Mouse (Mus musculus) midbrain, embryonic 16.5 days (tissue): Measurements from ENCODE around the gene Ifna2. TPM values are rescaled to one million over a fixed set of nuclear protein-coding genes. Genes with fewer than 3 reads are reported as not detected.

Experiments used
- ATAC-seq: fragments of 200-750 bp; cut with Nextera tagmentation; 2 replicates; pipeline ENCODE4 v1.8.0; 2017; ENCODE audit warnings: moderate TSS enrichment
- H3K27ac ChIP-seq: fragments of 300-500 bp; sonication (generic); 2 replicates; pipeline ENCODE4 v1.5.1; 2014; ENCODE audit warnings: mild to moderate bottlenecking, low read length, mixed read lengths
- H3K27me3 ChIP-seq: fragments of 300-500 bp; sonication (generic); 2 replicates; pipeline ENCODE4 v1.6.1; 2014; ENCODE audit warnings: low read depth, low read length, mixed read lengths; ENCODE audit not compliant: control insufficient read depth, insufficient read depth
- H3K36me3 ChIP-seq: fragments of 300-500 bp; sonication (generic); 2 replicates; pipeline ENCODE4 v1.6.1; 2014; ENCODE audit warnings: mild to moderate bottlenecking, low read length, moderate library complexity, mixed read lengths; ENCODE audit not compliant: control insufficient read depth, insufficient read depth
- H3K4me1 ChIP-seq: fragments of 300-500 bp; sonication (generic); 2 replicates; pipeline ENCODE4 v1.6.1; 2014; ENCODE audit warnings: mild to moderate bottlenecking, low read length, mixed read lengths; ENCODE audit not compliant: control insufficient read depth, insufficient read depth
- H3K4me2 ChIP-seq: fragments of 300-500 bp; sonication (generic); 2 replicates; pipeline ENCODE4 v1.6.1; 2014; ENCODE audit warnings: mild to moderate bottlenecking, low read length, mixed read lengths
- H3K4me3 ChIP-seq: fragments of 300-500 bp; sonication (generic); 2 replicates; pipeline ENCODE4 v1.5.1; 2014; ENCODE audit warnings: low read depth, mild to moderate bottlenecking, low read length, moderate library complexity, mixed read lengths
- H3K9ac ChIP-seq: fragments of 300-500 bp; sonication (generic); 2 replicates; pipeline ENCODE4 v1.6.1; 2014; ENCODE audit warnings: low read depth, low read length, mixed read lengths
- H3K9me3 ChIP-seq: fragments of 300-500 bp; sonication (generic); replicated peaks from 2 replicates; pipeline ENCODE4 v1.6.1; 2014; ENCODE audit warnings: mild to moderate bottlenecking, low read length, mixed read lengths; ENCODE audit not compliant: control insufficient read depth, poor library complexity, severe bottlenecking
- WGBS: fragments of 180-500 bp; shearing (Covaris S2); extraction: QIAGEN DNeasy Blood & Tissue Kit; methylation state at CpG from one replicate; pipeline ENCODE4 v1.1.7; 2014; 5-methylcytosine and 5-hydroxymethylcytosine counted together
- polyA plus RNA-seq: library from polyadenylated mRNA; unstranded; fragments of >200 nt; fragmentation: Nextera tagmentation; extraction: Ambion mirVana; gene quantifications from 2 replicates; pipeline ENCODE4 v1.2.1, GENCODE M21; 2015

Gene Ifna2
- polyA plus RNA-seq, 1 experiment from 2014 or later: not detected

DNA sequence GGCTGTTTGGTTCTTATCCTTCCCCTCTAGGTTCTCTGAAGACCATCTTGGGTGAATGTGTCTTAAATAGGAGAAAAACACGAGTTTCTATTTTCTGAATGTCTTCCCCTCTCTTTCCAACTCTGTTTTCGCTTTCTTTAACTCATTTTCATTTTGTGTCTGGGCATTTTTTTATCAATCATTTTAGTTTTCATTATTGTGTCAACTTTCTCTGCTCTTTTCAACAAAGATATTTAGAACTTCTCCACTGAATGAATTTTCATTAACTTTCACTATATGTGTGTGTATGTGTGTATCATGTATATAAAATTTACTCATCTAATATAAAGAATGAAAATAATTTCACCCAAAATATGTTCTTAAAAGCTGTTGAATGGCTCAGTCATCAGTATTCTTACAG is 7.5 kb upstream of the Ifna2 start, which contains the start of gene Ifnab:
Ifnab (minus strand) TSS at position 101 of the 400 bp plus-strand sequence.
- H3K9me3 ChIP-seq: no peaks in the 10 kb centered on the region
- no peaks in the 10 kb centered on the region for H3K27me3 ChIP-seq
- 56% methylated on average over 2 of the region's 2 CpGs for WGBS
- H3K4me2 ChIP-seq: no peak within 1 kb of the TSS
- H3K4me1 ChIP-seq: no peaks in the 10 kb centered on the region
- no peak within 1 kb of the TSS for H3K4me3 ChIP-seq
- H3K36me3 ChIP-seq: no peaks in the 10 kb centered on the region
- no peak within 1 kb of the TSS for H3K9ac ChIP-seq
- H3K27ac ChIP-seq: no peak within 1 kb of the TSS
- no peak for ATAC-seq

DNA sequence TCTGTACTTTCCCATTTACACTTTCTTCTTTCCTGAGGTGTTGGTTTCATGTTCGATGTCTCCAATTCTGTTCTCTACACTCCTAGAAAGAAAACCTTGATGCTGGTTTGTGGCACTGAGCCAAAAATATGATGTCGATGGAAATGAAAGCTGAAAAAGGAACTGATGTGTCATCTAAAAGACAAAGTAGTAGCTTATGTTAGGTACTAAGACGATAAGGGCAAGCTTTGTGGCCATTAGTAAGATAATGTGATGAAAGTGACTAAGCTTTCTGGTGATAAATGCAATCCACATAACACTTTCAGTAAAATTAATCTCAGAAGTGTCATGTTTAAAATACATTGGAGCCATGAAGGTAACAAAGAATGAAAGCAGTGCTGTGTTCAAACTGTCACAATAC is 2.4 kb downstream of the Ifna2 start:
- Histone ChIP-seq H3K27me3 (no peaks in the 10 kb centered on the region), H3K4me3 (no peak overlapping the region), H3K9ac (no peak overlapping the region), H3K4me2 (no peak overlapping the region), H3K4me1 (no peaks in the 10 kb centered on the region), H3K27ac (no peak overlapping the region), H3K36me3 (no peaks in the 10 kb centered on the region), H3K9me3 (no peaks in the 10 kb centered on the region)
- ATAC-seq: no peak
- WGBS: 85% methylated on average over 3 of the region's 3 CpGs

- no peak for ATAC-seq
- WGBS: 53% methylated on average over 8 of the region's 8 CpGs
- no peak overlapping the region for H3K4me3 ChIP-seq
- no peak overlapping the region for H3K9ac ChIP-seq
- no peak overlapping the region for H3K27ac ChIP-seq
- H3K4me2 ChIP-seq: no peak overlapping the region
- no peaks in the 10 kb centered on the region for H3K36me3 ChIP-seq
- H3K27me3 ChIP-seq: no peaks in the 10 kb centered on the region
- no peaks in the 10 kb centered on the region for H3K4me1 ChIP-seq
- no peaks in the 10 kb centered on the region for H3K9me3 ChIP-seq
Measured at GRCm38 (mm10) chr4:88680362-88680761, 3.4 kb downstream of the Ifna2 start.

DNA sequence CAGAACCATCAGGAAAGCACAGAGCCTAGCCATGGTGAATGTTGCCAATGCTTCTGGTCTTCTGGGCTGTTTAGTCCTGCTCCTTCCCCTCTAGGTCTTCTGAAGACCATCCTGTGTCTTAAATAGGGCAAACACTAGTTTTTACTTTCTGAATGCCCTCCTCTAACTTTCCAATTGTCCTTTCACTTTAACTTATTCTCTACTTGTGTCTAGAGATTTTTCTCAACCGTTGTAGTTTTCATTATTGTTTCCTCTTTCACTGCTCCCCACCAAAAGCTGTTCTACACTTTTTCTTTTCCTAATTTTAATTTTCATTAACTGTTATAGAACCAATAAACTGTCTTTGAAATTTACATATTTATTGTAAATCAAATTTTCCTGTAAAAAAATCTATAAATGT is 6.9 kb downstream of the Ifna2 start, which contains the start of gene Ifna16:
Ifna16 (minus strand) TSS at position 101 of the 400 bp plus-strand sequence.
- WGBS: 90% methylated on average over 1 of the region's 1 CpGs
- Histone ChIP-seq H3K4me1 (no peaks in the 10 kb centered on the region), H3K4me3 (no peak within 1 kb of the TSS), H3K9me3 (no peaks in the 10 kb centered on the region), H3K27me3 (no peaks in the 10 kb centered on the region), H3K27ac (no peak within 1 kb of the TSS), H3K9ac (no peak within 1 kb of the TSS), H3K36me3 (no peaks in the 10 kb centered on the region), H3K4me2 (no peak within 1 kb of the TSS)
- no peak for ATAC-seq

- no peak for ATAC-seq
- Histone ChIP-seq H3K9me3 (no peaks in the 10 kb centered on the region), H3K4me2 (no peak overlapping the region), H3K36me3 (no peaks in the 10 kb centered on the region), H3K27me3 (no peaks in the 10 kb centered on the region), H3K27ac (no peak overlapping the region), H3K4me1 (no peaks in the 10 kb centered on the region), H3K4me3 (no peak overlapping the region), H3K9ac (no peak overlapping the region)
- 75% methylated on average over 1 of the region's 1 CpGs for WGBS
Measured at GRCm38 (mm10) chr4:88655461-88655860, 28.3 kb downstream of the Ifna2 start.

DNA sequence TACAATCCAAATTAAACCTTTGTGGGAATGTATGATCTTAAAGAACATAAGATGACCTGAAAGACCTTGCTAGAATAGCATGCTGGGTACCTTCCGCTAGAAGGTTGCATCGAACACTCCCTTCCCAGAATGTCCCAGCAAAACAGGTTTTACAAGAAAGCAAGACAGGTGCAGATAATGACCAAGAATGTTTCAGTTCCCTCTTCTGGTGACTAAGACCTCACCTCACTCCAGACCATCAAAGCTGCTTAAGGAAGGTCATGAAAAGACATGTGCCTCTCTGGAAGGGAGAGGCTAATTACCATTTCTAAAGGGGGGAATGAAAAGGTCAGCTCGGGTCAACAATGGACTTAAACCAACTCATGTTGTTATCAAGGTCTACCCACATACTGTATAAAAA is 30.1 kb downstream of the Ifna2 start:
- H3K4me2 ChIP-seq: no peak overlapping the region
- ATAC-seq: no peak
- no peaks in the 10 kb centered on the region for H3K36me3 ChIP-seq
- no peak overlapping the region for H3K9ac ChIP-seq
- WGBS: 64% methylated on average over 3 of the region's 3 CpGs
- no peaks in the 10 kb centered on the region for H3K27me3 ChIP-seq
- no peak overlapping the region for H3K4me3 ChIP-seq
- no peaks in the 10 kb centered on the region for H3K9me3 ChIP-seq
- no peak overlapping the region for H3K27ac ChIP-seq
- no peaks in the 10 kb centered on the region for H3K4me1 ChIP-seq

DNA sequence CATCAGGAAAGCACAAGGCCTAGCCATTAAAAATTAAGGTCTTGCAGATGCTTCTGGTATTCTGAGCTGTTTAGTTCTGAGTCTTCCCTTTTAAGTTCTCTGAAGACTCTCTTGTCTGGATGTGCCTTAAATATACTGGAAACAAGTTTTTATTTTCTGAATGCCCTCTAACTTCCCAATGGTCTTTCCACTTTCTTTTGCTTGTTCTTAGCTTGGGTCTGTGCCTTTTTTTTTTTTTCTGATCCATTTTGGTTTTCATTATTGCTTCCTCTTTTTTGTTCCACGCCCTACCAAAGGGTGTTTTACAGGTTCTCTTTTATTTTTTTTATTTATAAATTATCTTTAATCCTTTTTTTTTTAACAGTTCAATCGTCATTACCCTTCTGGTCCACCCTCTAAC is 39.4 kb downstream of the Ifna2 start, which contains the start of gene Ifna13:
Ifna13 (minus strand) TSS at position 101 of the 400 bp plus-strand sequence.
- H3K4me2 ChIP-seq: no peak within 1 kb of the TSS
- H3K9me3 ChIP-seq: no peaks in the 10 kb centered on the region
- H3K4me3 ChIP-seq: no peak within 1 kb of the TSS
- WGBS: 59% methylated on average over 2 of the region's 2 CpGs
- no peak within 1 kb of the TSS for H3K9ac ChIP-seq
- no peaks in the 10 kb centered on the region for H3K27me3 ChIP-seq
- no peak for ATAC-seq
- no peaks in the 10 kb centered on the region for H3K4me1 ChIP-seq
- H3K27ac ChIP-seq: no peak within 1 kb of the TSS
- no peaks in the 10 kb centered on the region for H3K36me3 ChIP-seq

DNA sequence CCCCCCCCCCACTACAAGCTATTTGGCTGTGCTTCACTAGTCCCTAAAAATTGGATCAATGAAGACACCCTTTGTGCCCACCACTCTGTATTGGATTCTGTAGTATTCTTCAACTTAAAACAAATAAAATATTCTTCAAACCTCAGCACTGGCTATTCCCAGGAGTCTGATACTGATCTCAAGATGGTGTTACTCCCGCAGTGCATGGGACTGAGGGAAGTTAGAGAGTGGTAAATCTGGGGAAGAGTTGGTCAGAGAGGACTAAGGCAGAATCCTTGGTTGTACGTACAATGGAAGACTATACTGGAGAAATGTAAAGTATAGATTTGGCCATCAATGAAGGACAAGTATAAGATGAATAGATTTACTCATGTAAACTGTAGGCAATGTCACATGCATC is 41.2 kb downstream of the Ifna2 start:
- Histone ChIP-seq H3K9ac (no peak overlapping the region), H3K4me2 (no peak overlapping the region), H3K27ac (no peak overlapping the region), H3K36me3 (no peaks in the 10 kb centered on the region), H3K4me1 (no peaks in the 10 kb centered on the region), H3K4me3 (no peak overlapping the region), H3K9me3 (no peaks in the 10 kb centered on the region), H3K27me3 (no peaks in the 10 kb centered on the region)
- no peak for ATAC-seq
- WGBS: 45% methylated on average over 2 of the region's 2 CpGs

- 16% methylated on average over 11 of the region's 11 CpGs for WGBS
- Histone ChIP-seq H3K36me3 (no peaks in the 10 kb centered on the region), H3K9ac (no peak overlapping the region), H3K4me2 (peak overlapping the region; percentile 40; the same call in 1 of the 2 replicates), H3K27me3 (no peaks in the 10 kb centered on the region), H3K4me1 (no peaks in the 10 kb centered on the region), H3K9me3 (no peaks in the 10 kb centered on the region), H3K4me3 (peak overlapping the region; percentile 20; the same call in 1 of the 2 replicates), H3K27ac (no peak overlapping the region)
- peak; percentile 98 for ATAC-seq
Measured at GRCm38 (mm10) chr4:88641077-88641831, 42.5 kb downstream of the Ifna2 start.
